Mouse (Mus musculus) midbrain, embryonic 15.5 days (tissue): ENCODE measurements around the gene Pan3. TPM values are rescaled to one million over a fixed set of nuclear protein-coding genes. Genes with fewer than 3 reads are reported as not detected.
A peak's percentile ranks its signal among the peaks of the same experiment; 100 is the strongest.

ENCODE experiments used
- ATAC-seq: fragments of 200-750 bp; cut with Nextera tagmentation; replicated peaks from 2 replicates; pipeline ENCODE4 v1.8.0; 2017; ENCODE audit warnings: moderate TSS enrichment
- H3K27ac ChIP-seq: fragments of 300-500 bp; sonication (generic); 2 replicates; pipeline ENCODE4 v1.5.1; 2015; ENCODE audit warnings: mild to moderate bottlenecking, inconsistent platforms
- H3K27me3 ChIP-seq: fragments of 300-500 bp; sonication (generic); replicated peaks from 2 replicates; pipeline ENCODE4 v1.6.1; 2015; ENCODE audit warnings: inconsistent platforms
- H3K36me3 ChIP-seq: fragments of 300-500 bp; sonication (generic); replicated peaks from 2 replicates; pipeline ENCODE4 v1.6.1; 2015; ENCODE audit warnings: inconsistent platforms
- H3K4me1 ChIP-seq: fragments of 300-500 bp; sonication (generic); 2 replicates; pipeline ENCODE4 v1.6.1; 2015; ENCODE audit warnings: inconsistent platforms
- H3K4me2 ChIP-seq: fragments of 300-500 bp; sonication (generic); 2 replicates; pipeline ENCODE4 v1.6.1; 2015; ENCODE audit warnings: inconsistent platforms, mild to moderate bottlenecking, moderate library complexity
- H3K4me3 ChIP-seq: fragments of 300-500 bp; sonication (generic); 2 replicates; pipeline ENCODE4 v1.5.1; 2015; ENCODE audit warnings: mild to moderate bottlenecking, inconsistent platforms
- H3K9ac ChIP-seq: fragments of 300-500 bp; sonication (generic); 2 replicates; pipeline ENCODE4 v1.6.1; 2015; ENCODE audit warnings: mild to moderate bottlenecking, inconsistent platforms
- H3K9me3 ChIP-seq: fragments of 300-500 bp; sonication (generic); 2 replicates; pipeline ENCODE4 v1.6.1; 2016; ENCODE audit warnings: inconsistent platforms
- WGBS: fragments of 180-500 bp; shearing (Covaris S2); methylation state at CpG from one replicate; pipeline ENCODE4 v1.1.7; 2015; ENCODE audit warnings: mixed read lengths; 5-methylcytosine and 5-hydroxymethylcytosine counted together
- polyA plus RNA-seq: library from polyadenylated mRNA; unstranded; fragments of >200 nt; fragmentation: Nextera tagmentation; extraction: Ambion mirVana; gene quantifications from 2 replicates; pipeline ENCODE4 v1.2.1, GENCODE M21; 2015

Pan3 gene
- polyA plus RNA-seq, result 59.6 and 66.0 TPM in 2 replicates

DNA sequence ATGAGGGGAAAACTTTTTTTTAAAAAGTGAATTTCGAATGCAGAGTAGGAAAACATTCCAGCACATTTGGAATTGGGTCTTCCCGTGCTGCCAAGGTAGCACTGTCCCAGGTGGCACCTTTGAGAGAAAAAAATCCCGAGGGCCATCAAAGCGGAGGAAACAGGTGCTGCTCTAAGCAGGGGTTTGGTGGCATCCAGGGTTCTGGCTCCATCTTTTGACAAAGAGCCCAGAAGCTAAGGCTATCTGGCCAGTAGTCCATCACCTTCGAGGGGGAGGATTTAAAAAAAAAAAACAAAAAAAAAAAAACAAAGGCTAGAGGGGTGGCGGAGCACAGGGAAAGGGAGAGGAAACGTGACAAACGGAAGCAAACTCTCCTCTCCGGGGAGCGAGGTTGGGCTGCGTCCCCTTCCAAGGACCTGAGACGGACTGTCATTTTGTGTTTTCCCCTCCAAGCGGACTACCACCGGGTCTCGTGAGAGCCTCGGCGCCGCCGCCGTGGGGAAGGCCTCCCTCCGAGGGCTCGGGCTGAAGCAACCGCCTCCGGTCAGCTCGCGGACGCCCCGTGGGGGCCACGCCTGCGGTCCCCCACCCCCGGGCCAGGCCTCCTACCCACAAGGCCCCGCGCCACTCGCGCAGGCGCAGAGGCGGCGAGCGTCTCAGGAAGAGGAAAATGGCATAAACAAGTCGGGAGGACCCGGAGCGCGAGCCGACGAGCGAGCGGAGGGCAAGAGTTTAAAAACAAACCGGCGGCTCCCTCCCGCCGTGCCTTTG is at the start of gene Pan3:
Pan3 (plus strand) TSS at position 627 of the 771 bp plus-strand sequence.
- H3K9me3 ChIP-seq, result no peaks in the 10 kb centered on the region
- under 1% methylated on average over 51 of the region's 51 CpGs for WGBS
- H3K4me3 ChIP-seq, result peak within 1 kb of the TSS; percentile 90
- peak within 1 kb of the TSS; percentile 95 for H3K9ac ChIP-seq
- peak within 1 kb of the TSS; percentile 77 for H3K4me2 ChIP-seq
- ATAC-seq, result peak; percentile 84
- H3K36me3 ChIP-seq, result no peaks in the 10 kb centered on the region
- H3K4me1 ChIP-seq, result peaks cover 30% of the 10 kb centered on the region
- H3K27me3 ChIP-seq, result no peaks in the 10 kb centered on the region
- H3K27ac ChIP-seq, result peak within 1 kb of the TSS; percentile 95

DNA sequence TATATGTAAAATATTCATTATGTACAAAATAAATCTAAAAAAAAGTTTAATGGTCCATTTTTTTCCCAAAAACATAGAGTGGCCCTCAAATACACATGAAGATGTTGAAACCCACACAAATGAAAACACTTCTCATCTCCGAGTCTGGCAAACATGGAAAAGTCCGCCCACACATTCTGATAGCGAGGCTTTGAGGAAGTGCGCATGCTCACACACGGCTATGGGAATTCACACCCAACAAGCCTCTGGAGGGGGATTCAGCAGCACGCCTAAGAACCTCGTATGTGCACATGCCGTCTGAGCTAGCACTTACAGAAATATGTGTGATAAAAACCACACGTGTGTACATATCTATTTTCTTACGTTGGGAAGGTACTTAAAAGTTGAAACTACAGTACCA is 48.6 kb upstream of the Pan3 start:
- H3K36me3 ChIP-seq, result no peaks in the 10 kb centered on the region
- H3K27me3 ChIP-seq, result no peaks in the 10 kb centered on the region
- no peak overlapping the region for H3K4me3 ChIP-seq
- no peak overlapping the region for H3K9ac ChIP-seq
- no peaks in the 10 kb centered on the region for H3K4me1 ChIP-seq
- no peak overlapping the region for H3K27ac ChIP-seq
- 92% methylated on average over 10 of the region's 10 CpGs for WGBS
- H3K9me3 ChIP-seq, result no peaks in the 10 kb centered on the region
- no peak overlapping the region for H3K4me2 ChIP-seq
- no peak for ATAC-seq

DNA sequence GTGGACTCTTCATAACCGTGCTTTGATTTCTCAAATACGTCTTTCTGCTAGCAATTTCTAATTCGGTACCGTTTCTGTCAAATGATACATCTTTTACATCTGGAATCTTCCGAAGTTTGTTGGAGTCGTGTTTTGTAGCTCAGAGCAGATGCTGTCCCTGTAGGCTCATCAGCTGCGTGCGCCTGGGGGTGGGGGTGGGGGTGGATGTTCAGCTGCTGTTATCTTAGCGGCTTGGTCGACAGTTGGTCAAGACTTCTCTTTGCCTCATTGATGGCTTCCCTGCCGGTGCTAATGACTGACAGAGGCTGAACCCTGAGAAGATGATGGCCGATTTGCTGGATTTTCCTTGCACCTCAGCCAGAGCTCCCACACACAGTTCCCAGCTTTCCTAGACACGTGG is 43.1 kb upstream of the Pan3 start:
- no peaks in the 10 kb centered on the region for H3K27me3 ChIP-seq
- H3K4me1 ChIP-seq, result no peaks in the 10 kb centered on the region
- WGBS, result 86% methylated on average over 13 of the region's 13 CpGs
- no peak overlapping the region for H3K27ac ChIP-seq
- H3K36me3 ChIP-seq, result no peaks in the 10 kb centered on the region
- no peak for ATAC-seq
- H3K4me3 ChIP-seq, result no peak overlapping the region
- H3K4me2 ChIP-seq, result no peak overlapping the region
- no peaks in the 10 kb centered on the region for H3K9me3 ChIP-seq
- no peak overlapping the region for H3K9ac ChIP-seq

- Histone ChIP-seq H3K9ac (no peak overlapping the region), H3K4me1 (no peaks in the 10 kb centered on the region), H3K4me2 (no peak overlapping the region), H3K9me3 (no peaks in the 10 kb centered on the region), H3K27ac (no peak overlapping the region), H3K4me3 (no peak overlapping the region), H3K27me3 (no peaks in the 10 kb centered on the region), H3K36me3 (no peaks in the 10 kb centered on the region)
- ATAC-seq, result no peak
- 82% methylated on average over 9 of the region's 9 CpGs for WGBS
Measured at GRCm38 (mm10) chr5:147388376-147389008, 41.5 kb upstream of the Pan3 start.

DNA sequence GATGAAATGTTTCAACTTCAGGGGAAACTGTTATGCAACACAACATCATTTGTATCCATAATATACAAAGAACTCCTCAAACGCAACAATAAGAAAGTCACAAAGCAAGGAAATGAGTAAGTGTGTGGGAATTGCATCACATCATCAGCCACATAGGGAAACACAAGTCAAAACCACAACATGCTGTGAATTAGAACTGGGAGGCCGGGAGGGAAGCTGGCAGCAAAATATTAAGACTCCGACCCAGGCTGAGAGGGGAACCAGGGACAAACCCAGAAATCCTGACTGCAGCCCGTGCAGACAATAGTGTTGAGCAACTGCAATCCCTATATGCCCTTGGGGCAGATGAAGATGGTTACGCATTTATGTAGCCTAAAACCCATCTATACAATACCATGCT is 40.9 kb upstream of the Pan3 start:
- Histone ChIP-seq H3K27me3 (no peaks in the 10 kb centered on the region), H3K4me3 (no peak overlapping the region), H3K36me3 (no peaks in the 10 kb centered on the region), H3K9me3 (no peaks in the 10 kb centered on the region), H3K9ac (no peak overlapping the region), H3K4me2 (no peak overlapping the region), H3K4me1 (no peaks in the 10 kb centered on the region), H3K27ac (no peak overlapping the region)
- WGBS, result 83% methylated on average over 5 of the region's 5 CpGs
- no peak for ATAC-seq

DNA sequence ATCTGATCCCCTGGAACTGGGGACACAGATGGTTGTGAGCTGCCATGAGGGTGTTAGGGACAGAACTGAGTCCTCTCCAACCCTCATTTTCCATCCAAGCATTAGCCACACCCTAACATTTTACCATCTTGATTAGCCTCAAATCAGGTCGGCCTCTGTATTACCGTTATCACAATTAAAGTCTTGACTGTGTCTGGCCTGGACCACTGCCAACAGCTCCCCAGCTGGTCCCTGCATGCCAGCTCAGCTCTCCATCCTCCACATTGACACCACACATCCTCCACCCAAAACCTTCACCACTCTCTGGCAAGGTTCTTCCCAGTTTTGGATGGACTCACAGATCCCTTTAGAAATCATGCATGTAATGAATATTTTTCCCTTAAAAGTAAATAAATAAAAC is 39.2 kb upstream of the Pan3 start:
- Histone ChIP-seq H3K27ac (no peak overlapping the region), H3K4me2 (no peak overlapping the region), H3K4me1 (no peaks in the 10 kb centered on the region), H3K36me3 (no peaks in the 10 kb centered on the region), H3K9ac (no peak overlapping the region), H3K27me3 (no peaks in the 10 kb centered on the region), H3K4me3 (no peak overlapping the region), H3K9me3 (no peaks in the 10 kb centered on the region)
- no peak for ATAC-seq
- WGBS, result 58% methylated on average over 2 of the region's 2 CpGs

- H3K36me3 ChIP-seq, result no peaks in the 10 kb centered on the region
- H3K4me1 ChIP-seq, result no peaks in the 10 kb centered on the region
- 84% methylated on average over 12 of the region's 12 CpGs for WGBS
- no peaks in the 10 kb centered on the region for H3K27me3 ChIP-seq
- no peak overlapping the region for H3K27ac ChIP-seq
- no peak overlapping the region for H3K4me3 ChIP-seq
- H3K4me2 ChIP-seq, result no peak overlapping the region
- ATAC-seq, result no peak
- H3K9me3 ChIP-seq, result no peaks in the 10 kb centered on the region
- no peak overlapping the region for H3K9ac ChIP-seq
Measured at GRCm38 (mm10) chr5:147392667-147393213, 37.2 kb upstream of the Pan3 start.

- 4% methylated on average over 1 of the region's 1 CpGs for WGBS
Measured at GRCm38 (mm10) chr5:147395050-147395449, 34.9 kb upstream of the Pan3 start.

DNA sequence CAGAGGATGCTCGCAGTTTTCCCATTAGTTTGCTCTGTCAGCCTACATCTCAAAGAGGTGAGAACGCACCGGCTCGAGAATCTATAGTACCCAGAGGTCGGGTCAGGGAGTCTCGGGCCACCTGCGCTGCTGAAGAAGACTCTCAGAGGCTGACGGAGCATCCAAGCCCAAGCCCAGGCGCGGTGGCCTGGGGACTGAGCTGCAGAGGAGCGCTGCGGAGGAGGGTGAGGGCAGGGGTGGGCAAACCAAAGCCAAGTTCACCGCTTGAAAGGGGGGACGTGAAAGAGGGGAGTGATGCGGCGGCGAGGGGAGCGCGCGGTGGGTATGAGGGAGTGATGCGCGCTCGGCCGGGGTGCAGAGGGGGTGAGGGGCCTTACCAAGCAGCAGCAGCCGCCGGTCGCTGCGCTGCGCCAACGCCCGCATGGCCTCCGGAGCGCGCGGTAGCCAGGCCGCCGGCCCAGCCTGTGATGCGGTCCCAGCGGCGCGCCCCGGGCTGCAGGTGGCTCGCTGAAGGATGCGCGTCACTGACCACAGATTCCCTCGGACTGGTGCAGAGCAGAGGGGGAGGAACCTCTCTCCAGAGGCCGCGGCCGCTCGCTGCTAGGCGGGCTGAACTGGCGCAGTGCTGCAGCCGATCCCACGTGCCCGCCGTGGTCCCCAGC is 30.0 kb upstream of the Pan3 start, which contains the start of gene Flt3:
Flt3 (minus strand) TSS at position 647 of the 662 bp plus-strand sequence.
- Histone ChIP-seq H3K4me2 (peak within 1 kb of the TSS; percentile 79), H3K9me3 (no peaks in the 10 kb centered on the region), H3K36me3 (no peaks in the 10 kb centered on the region), H3K4me3 (peak within 1 kb of the TSS; percentile 46), H3K4me1 (peaks cover 17% of the 10 kb centered on the region), H3K27me3 (peaks cover 31% of the 10 kb centered on the region), H3K27ac (no peak within 1 kb of the TSS), H3K9ac (peak within 1 kb of the TSS; percentile 52)
- peak; percentile 89 for ATAC-seq
- under 1% methylated on average over 41 of the region's 56 CpGs for WGBS

More at GRCm38 (mm10) chr5:147395050-147395449, 34.9 kb upstream of the Pan3 start:
- Histone ChIP-seq H3K9me3 (no peaks in the 10 kb centered on the region), H3K36me3 (no peaks in the 10 kb centered on the region), H3K4me1 (0 out of 2 replicates have a peak, but pooled peaks cover 3% of the 10 kb centered on the region), H3K9ac (no peak overlapping the region), H3K27me3 (peaks cover 14% of the 10 kb centered on the region), H3K4me3 (no peak overlapping the region), H3K27ac (no peak overlapping the region), H3K4me2 (no peak overlapping the region)
- no peak for ATAC-seq

DNA sequence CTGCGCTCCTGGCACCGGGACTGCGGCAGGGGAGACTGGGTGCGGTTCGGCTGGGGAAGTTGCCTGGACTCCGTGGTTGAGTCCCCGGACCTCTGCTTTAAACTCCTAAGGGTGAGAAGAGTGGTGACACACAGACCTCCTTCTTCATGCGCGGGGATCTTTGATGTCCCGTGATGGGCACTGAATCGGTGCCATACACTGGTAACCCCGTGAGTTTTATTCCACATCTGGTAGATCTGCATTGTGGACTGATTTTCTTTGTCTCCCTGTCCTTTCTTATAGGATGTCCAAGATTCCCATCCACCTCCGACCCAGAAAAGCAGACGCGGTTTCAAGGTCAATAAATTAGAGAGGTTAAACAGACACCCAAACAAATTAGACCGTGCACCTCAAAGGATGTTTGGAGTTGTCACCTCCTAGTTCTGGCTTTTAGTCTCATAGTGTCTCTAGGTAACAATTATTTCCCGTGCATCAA is 29.4 kb upstream of the Pan3 start:
- peak overlapping the region; percentile 46 for H3K4me3 ChIP-seq
- H3K4me2 ChIP-seq, result peak overlapping the region; percentile 79
- no peak overlapping the region for H3K27ac ChIP-seq
- peak overlapping the region; percentile 52 for H3K9ac ChIP-seq
- peaks cover 17% of the 10 kb centered on the region for H3K4me1 ChIP-seq
- no peaks in the 10 kb centered on the region for H3K9me3 ChIP-seq
- H3K27me3 ChIP-seq, result peaks cover 31% of the 10 kb centered on the region
- peak; percentile 66; the same call in 1 of the 2 replicates for ATAC-seq
- H3K36me3 ChIP-seq, result no peaks in the 10 kb centered on the region
- WGBS, result 1% methylated on average over 17 of the region's 17 CpGs

- Histone ChIP-seq H3K9me3 (no peaks in the 10 kb centered on the region), H3K36me3 (no peaks in the 10 kb centered on the region), H3K9ac (no peak overlapping the region), H3K27me3 (peaks cover 31% of the 10 kb centered on the region), H3K27ac (no peak overlapping the region), H3K4me1 (peaks cover 17% of the 10 kb centered on the region), H3K4me2 (peak overlapping the region; percentile 79), H3K4me3 (peak overlapping the region; percentile 46)
- no peak for ATAC-seq
- WGBS, result 17% methylated on average over 11 of the region's 11 CpGs
Measured at GRCm38 (mm10) chr5:147401024-147401423, 28.9 kb upstream of the Pan3 start.

- Histone ChIP-seq H3K36me3 (no peaks in the 10 kb centered on the region), H3K4me3 (no peak overlapping the region), H3K27ac (no peak overlapping the region), H3K4me1 (peaks cover 17% of the 10 kb centered on the region), H3K9me3 (no peaks in the 10 kb centered on the region), H3K4me2 (no peak overlapping the region), H3K27me3 (peaks cover 31% of the 10 kb centered on the region), H3K9ac (no peak overlapping the region)
- no peak for ATAC-seq
- WGBS, result 25% methylated on average over 5 of the region's 5 CpGs
Measured at GRCm38 (mm10) chr5:147402505-147402904, 27.5 kb upstream of the Pan3 start.
